Mouse (Mus musculus) heart, postnatal 0 days (tissue): ENCODE measurements around the gene Mycn. TPM values are rescaled to one million over a fixed set of nuclear protein-coding genes. Genes with fewer than 3 reads are reported as not detected.

Experiments
- ATAC-seq: fragments of 200-750 bp; cut with Nextera tagmentation; 2 replicates; pipeline ENCODE4 v1.8.0; 2017; ENCODE audit warnings: low read depth, moderate number of reproducible peaks, moderate library complexity; ENCODE audit not compliant: insufficient read depth
- DNase-seq: peaks from one replicate; pipeline ENCODE4 v3.0.0-alpha.2; 2016; ENCODE audit warnings: low spot score
- H3K27ac ChIP-seq: fragments of 300-500 bp; sonication (generic); 2 replicates; pipeline ENCODE4 v1.5.1; 2014; ENCODE audit warnings: low read depth, mild to moderate bottlenecking
- H3K27me3 ChIP-seq: fragments of 300-500 bp; sonication (generic); 2 replicates; pipeline ENCODE4 v1.6.1; 2014; ENCODE audit warnings: low read length, mixed read lengths; ENCODE audit not compliant: control insufficient read depth, insufficient read depth
- H3K36me3 ChIP-seq: fragments of 300-500 bp; sonication (generic); replicated peaks from 2 replicates; pipeline ENCODE4 v1.6.1; 2014; ENCODE audit warnings: low read length, mixed read lengths; ENCODE audit not compliant: control insufficient read depth, insufficient read depth
- H3K4me1 ChIP-seq: fragments of 300-500 bp; sonication (generic); 2 replicates; pipeline ENCODE4 v1.6.1; 2014; ENCODE audit warnings: antibody characterized with exemption; ENCODE audit not compliant: control insufficient read depth, insufficient read depth
- H3K4me2 ChIP-seq: fragments of 300-500 bp; sonication (generic); 2 replicates; pipeline ENCODE4 v1.6.1; 2014; ENCODE audit warnings: low read depth, mild to moderate bottlenecking, low read length, moderate library complexity
- H3K4me3 ChIP-seq: fragments of 300-500 bp; sonication (generic); 2 replicates; pipeline ENCODE4 v1.5.1; 2014; ENCODE audit warnings: low read depth, low read length
- H3K9ac ChIP-seq: fragments of 300-500 bp; sonication (generic); replicated peaks from 2 replicates; pipeline ENCODE4 v1.6.1; 2014; ENCODE audit warnings: low read depth, low read length, mixed read lengths
- H3K9me3 ChIP-seq: fragments of 300-500 bp; sonication (generic); replicated peaks from 2 replicates; pipeline ENCODE4 v1.6.1; 2016; ENCODE audit warnings: low read length; ENCODE audit not compliant: control insufficient read depth
- CTCF ChIP-seq: IDR thresholded peaks from 2 replicates; pipeline ENCODE4 v1.5.1; 2016; ENCODE audit warnings: antibody characterized with exemption, control low read depth, low read depth
- EP300 ChIP-seq: IDR thresholded peaks from 2 replicates; pipeline ENCODE4 v1.6.1; 2016; ENCODE audit warnings: antibody characterized with exemption, low read depth
- WGBS: fragments of 180-500 bp; shearing (Covaris S2); extraction: QIAGEN DNeasy Blood & Tissue Kit; methylation state at CpG from one replicate; pipeline ENCODE4 v1.1.7; 2014; 5-methylcytosine and 5-hydroxymethylcytosine counted together
- polyA plus RNA-seq: library from polyadenylated mRNA; unstranded; fragments of >200 nt; fragmentation: Nextera tagmentation; extraction: Ambion mirVana; gene quantifications from 2 replicates; pipeline ENCODE4 v1.2.1, GENCODE M21; 2015
- total RNA-seq: library from RNA; depleted of rRNA; stranded (reverse); fragments of >200 nt; gene quantifications from 2 replicates; pipeline ENCODE4 v1.2.3, GENCODE M21; 2014; ENCODE audit warnings: low replicate concordance

Gene Mycn
- total and polyA plus RNA-seq, 2 experiments from 2014 or later = 8.7 to 9.4 TPM

DNA sequence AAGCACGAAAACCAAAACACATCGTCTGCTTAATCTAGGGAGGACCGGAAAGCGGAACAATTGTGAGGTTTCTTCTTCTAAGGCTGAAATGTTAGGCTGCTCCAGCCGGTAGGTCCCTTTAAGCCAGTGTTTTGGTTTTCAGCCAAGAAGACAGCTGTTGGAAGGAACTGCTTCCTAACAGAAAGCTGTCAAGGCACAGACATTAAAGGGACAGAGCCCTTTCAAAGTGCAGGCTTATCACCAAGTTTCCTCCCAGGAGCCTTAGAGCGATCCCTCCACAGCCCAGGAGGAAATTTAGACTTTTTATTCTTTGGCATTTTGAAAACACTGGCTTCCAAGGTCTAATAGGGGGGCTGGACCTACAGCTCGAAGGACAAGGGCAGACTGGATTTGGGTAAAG is 3.4 kb downstream of the Mycn start:
- 2% methylated on average over 7 of the region's 7 CpGs for WGBS
- peak; percentile 83 for DNase-seq

DNA sequence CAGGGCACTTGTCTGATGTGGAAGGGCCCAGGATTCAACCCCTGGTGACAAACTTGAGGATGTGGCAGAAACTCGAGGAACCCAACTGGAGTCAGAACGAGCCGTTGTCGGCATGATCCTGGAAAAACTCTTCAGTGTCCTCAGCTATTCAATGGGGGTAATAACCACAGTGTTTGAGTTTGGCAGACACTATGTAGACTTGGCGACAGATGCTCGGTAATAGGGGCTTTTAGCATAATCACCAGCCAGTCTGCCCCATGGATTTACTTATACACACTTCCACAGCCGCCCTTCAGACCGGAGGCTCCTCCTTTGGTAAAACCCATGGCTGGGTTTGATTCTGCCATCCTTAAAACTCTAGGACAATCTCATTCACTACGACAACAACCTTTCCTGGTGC is 4.0 kb downstream of the Mycn start:
- peak overlapping the region; percentile 82 for H3K4me3 ChIP-seq
- ATAC-seq (no peak), DNase-seq (no peak)
- H3K4me2 ChIP-seq = peak overlapping the region; percentile 84
- H3K36me3 ChIP-seq = peaks cover 21% of the 10 kb centered on the region
- H3K9me3 ChIP-seq = no peaks in the 10 kb centered on the region
- TF ChIP-seq CTCF (no peak), EP300 (no peak)
- peaks cover 6% of the 10 kb centered on the region; the same call in 1 of the 2 replicates for H3K4me1 ChIP-seq
- no peaks in the 10 kb centered on the region for H3K27me3 ChIP-seq
- H3K9ac ChIP-seq = 0 out of 2 replicates have a peak overlapping the region, but pooled peaks have one; percentile 71
- no peak overlapping the region for H3K27ac ChIP-seq
- WGBS = 33% methylated on average over 9 of the region's 9 CpGs

More for the DNA sequence above, 3.4 kb downstream of the Mycn start:
- peak overlapping the region; percentile 53 for H3K27ac ChIP-seq
- TF ChIP-seq EP300 = no peak
- TF ChIP-seq CTCF = no peak
- no peaks in the 10 kb centered on the region for H3K27me3 ChIP-seq
- H3K4me2 ChIP-seq = peak overlapping the region; percentile 84
- peak overlapping the region; percentile 82 for H3K4me3 ChIP-seq
- H3K9ac ChIP-seq = peak overlapping the region; percentile 71
- peaks cover 21% of the 10 kb centered on the region for H3K36me3 ChIP-seq
- peaks cover 6% of the 10 kb centered on the region; the same call in 1 of the 2 replicates for H3K4me1 ChIP-seq
- ATAC-seq = peak; percentile 28
- H3K9me3 ChIP-seq = no peaks in the 10 kb centered on the region

DNA sequence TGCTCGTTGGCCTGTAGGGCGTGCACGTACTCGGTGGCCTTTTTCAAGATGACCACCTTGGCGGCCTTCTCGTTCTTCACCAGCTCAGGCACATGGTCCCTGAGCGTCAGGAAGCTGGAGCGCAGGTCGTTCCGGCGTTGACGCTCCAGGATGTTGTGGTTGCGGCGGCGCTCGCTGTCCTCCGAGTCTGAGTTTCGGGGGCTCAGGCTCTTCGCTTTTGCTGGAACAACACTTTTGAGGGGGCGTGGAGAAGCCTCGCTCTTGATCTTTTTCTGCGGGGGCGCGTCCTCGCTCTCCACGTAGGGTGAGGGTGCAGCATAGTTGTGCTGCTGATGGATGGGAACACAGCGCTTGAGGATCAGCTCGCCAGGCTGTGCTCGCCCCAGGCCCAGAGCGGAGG is 4.6 kb downstream of the Mycn start:
- 86% methylated on average over 30 of the region's 30 CpGs for WGBS
- Histone ChIP-seq H3K4me3 (no peak overlapping the region; the same call in 1 of the 2 replicates), H3K27ac (no peak overlapping the region)

DNA sequence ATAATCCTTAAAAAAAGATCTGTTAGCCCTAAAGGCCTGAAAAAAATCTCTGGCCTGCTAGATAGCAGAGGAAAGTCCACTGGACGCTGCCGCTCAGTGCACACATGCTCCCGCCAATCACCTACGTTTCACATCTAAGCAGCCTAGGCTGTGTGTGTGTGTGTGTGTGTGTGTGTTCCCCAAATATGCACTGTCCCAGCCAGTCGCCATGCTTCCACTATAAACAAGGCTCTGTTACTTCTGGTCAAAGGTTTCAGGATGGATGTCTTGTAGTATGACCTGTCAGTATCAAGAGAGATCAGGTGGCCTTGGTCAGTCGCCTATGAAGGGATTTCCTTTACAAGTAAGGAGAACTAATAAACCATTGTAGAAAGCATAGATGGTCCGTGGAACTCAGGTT is 9.5 kb downstream of the Mycn start:
- no peak for TF ChIP-seq CTCF
- no peak for TF ChIP-seq EP300
- ATAC-seq (no peak), DNase-seq (no peak)
- peaks cover 16% of the 10 kb centered on the region for H3K36me3 ChIP-seq
- H3K4me2 ChIP-seq = no peak overlapping the region
- H3K27me3 ChIP-seq = no peaks in the 10 kb centered on the region
- 78% methylated on average over 7 of the region's 7 CpGs for WGBS
- no peak overlapping the region for H3K9ac ChIP-seq
- H3K9me3 ChIP-seq = no peaks in the 10 kb centered on the region
- H3K4me1 ChIP-seq = no peaks in the 10 kb centered on the region
- H3K4me3 ChIP-seq = no peak overlapping the region
- no peak overlapping the region for H3K27ac ChIP-seq

More for the DNA sequence above, 4.6 kb downstream of the Mycn start:
- ATAC-seq (no peak), DNase-seq (no peak)
- H3K4me2 ChIP-seq = peak overlapping the region; percentile 84; the same call in 1 of the 2 replicates
- H3K36me3 ChIP-seq = peaks cover 21% of the 10 kb centered on the region
- no peak overlapping the region for H3K9ac ChIP-seq
- H3K27me3 ChIP-seq = no peaks in the 10 kb centered on the region
- no peak for TF ChIP-seq EP300
- TF ChIP-seq CTCF = no peak
- no peaks in the 10 kb centered on the region for H3K9me3 ChIP-seq
- peaks cover 6% of the 10 kb centered on the region; the same call in 1 of the 2 replicates for H3K4me1 ChIP-seq

GRCm38 (mm10) chr12:12928239-12928638 is 13.5 kb downstream of the Mycn start:
- Histone ChIP-seq H3K27ac (no peak overlapping the region), H3K4me1 (no peaks in the 10 kb centered on the region)

GRCm38 (mm10) chr12:12926975-12927527 is 14.7 kb downstream of the Mycn start:
- no peak for ATAC-seq
- no peak for TF ChIP-seq CTCF
- no peak for TF ChIP-seq EP300
- H3K4me3 ChIP-seq = no peak overlapping the region
- H3K9me3 ChIP-seq = no peaks in the 10 kb centered on the region
- DNase-seq = no peak
- no peaks in the 10 kb centered on the region for H3K4me1 ChIP-seq
- 84% methylated on average over 3 of the region's 3 CpGs for WGBS
- H3K9ac ChIP-seq = no peak overlapping the region
- no peaks in the 10 kb centered on the region for H3K36me3 ChIP-seq
- H3K27me3 ChIP-seq = no peaks in the 10 kb centered on the region
- no peak overlapping the region for H3K4me2 ChIP-seq
- H3K27ac ChIP-seq = no peak overlapping the region

More at GRCm38 (mm10) chr12:12928239-12928638, 13.5 kb downstream of the Mycn start:
- Histone ChIP-seq H3K27me3 (no peaks in the 10 kb centered on the region), H3K4me2 (no peak overlapping the region), H3K4me3 (no peak overlapping the region), H3K9me3 (no peaks in the 10 kb centered on the region), H3K9ac (no peak overlapping the region), H3K36me3 (no peaks in the 10 kb centered on the region)
- DNase-seq = no peak
- 64% methylated on average over 3 of the region's 3 CpGs for WGBS
- TF ChIP-seq CTCF = no peak
- no peak for ATAC-seq
